Mouse (Mus musculus) kidney, adult 2 months (tissue): ENCODE measurements around the gene Stk11.

Source experiments
- CTCF ChIP-seq: fragments of 200-500 bp; conservative IDR thresholded peaks from 2 replicates; pipeline ENCODE4 v1.5.1; 2011; ENCODE audit warnings: low read depth, mild to moderate bottlenecking, control low read depth, low read length, moderate library complexity, mixed read lengths; ENCODE audit not compliant: insufficient read depth, insufficient read length
- POLR2A ChIP-seq: fragments of 200-500 bp; IDR thresholded peaks from one replicate; pipeline ENCODE4 v1.6.1; 2011; ENCODE audit warnings: low read depth, low read length, control low read depth

DNA sequence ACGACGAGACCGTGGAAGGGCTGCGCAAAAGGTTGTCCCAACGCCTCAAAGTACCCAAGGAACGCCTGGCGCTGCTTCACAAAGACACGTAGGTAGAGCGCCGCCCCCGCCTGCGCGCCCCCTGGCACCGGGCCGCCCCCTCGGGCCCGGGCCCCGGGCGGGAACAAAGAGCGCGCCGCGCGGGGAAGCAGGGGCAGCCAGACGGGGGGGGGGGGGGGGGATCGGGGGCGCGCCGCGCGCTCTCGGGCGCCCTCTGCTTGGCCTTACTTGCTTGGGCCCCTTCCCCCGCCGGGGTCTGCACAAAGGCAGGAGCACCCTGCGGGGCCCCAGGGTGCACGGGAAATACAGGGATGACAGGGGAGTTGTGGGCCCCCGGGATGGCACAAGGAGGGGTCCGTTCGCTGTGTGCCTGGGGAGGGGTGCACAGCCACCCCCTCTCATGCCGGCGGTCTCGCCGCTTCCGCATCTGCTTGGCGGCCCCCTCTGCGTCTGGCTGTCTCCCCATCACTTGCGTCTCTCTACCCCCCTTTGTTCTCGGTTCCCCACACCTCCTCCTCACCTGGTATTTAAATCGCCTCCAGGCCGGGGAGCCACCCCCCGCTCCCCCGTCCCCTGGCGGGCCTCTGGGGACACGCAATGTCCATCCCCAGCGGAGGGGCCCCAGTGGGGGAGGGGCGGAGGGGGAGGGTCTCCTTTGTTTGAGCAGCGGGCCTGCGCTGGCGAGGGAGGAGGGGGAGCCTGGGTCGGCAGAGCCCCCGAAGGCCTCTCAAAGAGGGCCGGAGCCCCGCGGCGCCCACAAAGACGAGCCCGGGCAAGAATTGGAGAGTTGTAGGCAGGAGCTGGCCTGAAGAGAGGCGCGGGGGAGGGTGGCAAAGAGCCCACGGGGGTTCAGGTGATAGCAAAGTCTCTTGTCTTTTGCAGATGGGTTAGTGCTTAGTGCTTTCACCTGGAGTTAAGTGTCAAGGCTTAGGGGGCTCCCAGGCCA is 34.9 kb downstream of the Stk11 start:
- TF ChIP-seq POLR2A = no peak
- no peak for TF ChIP-seq CTCF
